Mouse (Mus musculus) limb, embryonic 14.5 days (tissue): ENCODE measurements around the gene Gm10447. TPM values are rescaled to one million over a fixed set of nuclear protein-coding genes. Genes with fewer than 3 reads are reported as not detected.

Experiments used
- ATAC-seq: fragments of 200-750 bp; cut with Nextera tagmentation; 2 replicates; pipeline ENCODE4 v1.8.0; 2017; ENCODE audit warnings: low read depth, moderate number of reproducible peaks, moderate TSS enrichment; ENCODE audit not compliant: low FRiP score
- DNase-seq: peaks from one replicate; pipeline ENCODE4 v3.0.0-alpha.2; 2015; ENCODE audit warnings: low spot score
- H3K27ac ChIP-seq: fragments of 300-500 bp; sonication (generic); replicated peaks from 2 replicates; pipeline ENCODE4 v1.5.1; 2014; ENCODE audit warnings: low read depth, mild to moderate bottlenecking, low read length, moderate library complexity, mixed read lengths
- H3K27me3 ChIP-seq: fragments of 300-500 bp; sonication (generic); 2 replicates; pipeline ENCODE4 v1.6.1; 2014; ENCODE audit warnings: low read length, mixed read lengths; ENCODE audit not compliant: control insufficient read depth, insufficient read depth
- H3K36me3 ChIP-seq: fragments of 300-500 bp; sonication (generic); 2 replicates; pipeline ENCODE4 v1.6.1; 2014; ENCODE audit warnings: mild to moderate bottlenecking, low read length, moderate library complexity, mixed read lengths; ENCODE audit not compliant: control insufficient read depth, insufficient read depth
- H3K4me1 ChIP-seq: fragments of 300-500 bp; sonication (generic); 2 replicates; pipeline ENCODE4 v1.6.1; 2014; ENCODE audit warnings: antibody characterized with exemption, low read length, mixed read lengths; ENCODE audit not compliant: control insufficient read depth, insufficient read depth
- H3K4me2 ChIP-seq: fragments of 300-500 bp; sonication (generic); replicated peaks from 2 replicates; pipeline ENCODE4 v1.6.1; 2014; ENCODE audit warnings: low read depth, mild to moderate bottlenecking, low read length, moderate library complexity; ENCODE audit not compliant: severe bottlenecking
- H3K4me3 ChIP-seq: fragments of 300-500 bp; sonication (generic); replicated peaks from 2 replicates; pipeline ENCODE4 v1.5.1; 2014; ENCODE audit warnings: low read length
- H3K9ac ChIP-seq: fragments of 300-500 bp; sonication (generic); 2 replicates; pipeline ENCODE4 v1.6.1; 2014; ENCODE audit warnings: mild to moderate bottlenecking, low read depth, low read length, moderate library complexity; ENCODE audit not compliant: severe bottlenecking
- H3K9me3 ChIP-seq: fragments of 300-500 bp; sonication (generic); 2 replicates; pipeline ENCODE4 v1.6.1; 2016; ENCODE audit warnings: low read length; ENCODE audit not compliant: control insufficient read depth
- POLR2A ChIP-seq: fragments of 200-500 bp; IDR thresholded peaks from 2 replicates; pipeline ENCODE4 v1.8.0; 2012; ENCODE audit warnings: inconsistent platforms, mild to moderate bottlenecking, moderate library complexity, borderline replicate concordance; ENCODE audit not compliant: insufficient read depth, insufficient read length; ENCODE audit errors: extremely low read depth
- WGBS: fragments of 180-500 bp; shearing (Covaris S2); extraction: QIAGEN DNeasy Blood & Tissue Kit; methylation state at CpG from one replicate; pipeline ENCODE4 v1.1.7; 2014; 5-methylcytosine and 5-hydroxymethylcytosine counted together
- polyA plus RNA-seq, 2 experiments: library from polyadenylated mRNA; depleted of rRNA in 1 of 2; stranded (reverse) in 1 of 2; unstranded in 1 of 2; fragments of >200 nt; fragmentation: Nextera tagmentation in 1 of 2; extraction: Ambion mirVana in 1 of 2; gene quantifications; 2 replicates each; pipeline versions ENCODE4 v1.2.1 to v1.2.3; 2012 to 2014

The Gm10447 gene
- polyA plus RNA-seq, 2 experiments = 0.41 TPM; not detected in 1

DNA sequence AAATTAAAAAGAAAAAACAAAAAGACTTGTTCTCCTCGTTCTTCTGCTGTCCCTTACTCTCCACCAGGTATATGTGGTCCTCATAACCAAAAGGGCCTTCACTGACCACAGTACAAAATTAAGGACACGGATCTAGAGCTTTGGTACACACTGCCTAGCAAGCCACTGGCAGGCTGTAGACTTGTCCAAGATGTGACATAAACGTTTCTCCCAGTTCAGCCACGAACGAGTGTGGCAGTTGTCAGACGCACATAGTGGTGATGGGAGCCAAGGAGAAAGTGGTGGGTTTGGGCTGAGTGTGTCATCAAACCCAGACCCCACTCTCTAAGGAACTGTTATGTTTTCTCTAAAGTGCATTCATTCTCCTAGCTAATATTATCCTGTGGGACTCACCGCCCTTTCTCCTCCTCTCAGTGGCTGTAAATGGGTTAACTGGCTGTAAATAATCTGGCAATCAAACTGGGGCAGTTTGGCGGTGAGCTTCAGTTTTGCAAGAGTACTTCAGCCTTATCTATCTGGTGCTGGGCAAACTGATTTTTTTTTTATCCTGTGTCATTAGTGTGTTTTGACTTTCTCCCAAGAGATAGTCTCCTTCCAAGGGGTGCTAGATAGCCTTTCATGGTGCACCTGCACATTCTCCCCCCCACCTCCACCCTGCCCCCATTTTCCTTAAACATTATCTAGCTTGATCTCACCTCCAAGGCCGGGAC, 25.4 kb downstream of the Gm10447 start:
- TF ChIP-seq POLR2A = no peak
- Histone ChIP-seq H3K27me3 (no peaks in the 10 kb centered on the region), H3K4me3 (peak overlapping the region; percentile 82), H3K36me3 (peaks cover 16% of the 10 kb centered on the region), H3K4me1 (peaks cover 9% of the 10 kb centered on the region), H3K9ac (peak overlapping the region; percentile 81), H3K9me3 (no peaks in the 10 kb centered on the region), H3K4me2 (peak overlapping the region; percentile 58), H3K27ac (peak overlapping the region; percentile 67)
- ATAC-seq (peak; percentile 6), DNase-seq (no peak)
- 17% methylated on average over 9 of the region's 9 CpGs for WGBS

DNA sequence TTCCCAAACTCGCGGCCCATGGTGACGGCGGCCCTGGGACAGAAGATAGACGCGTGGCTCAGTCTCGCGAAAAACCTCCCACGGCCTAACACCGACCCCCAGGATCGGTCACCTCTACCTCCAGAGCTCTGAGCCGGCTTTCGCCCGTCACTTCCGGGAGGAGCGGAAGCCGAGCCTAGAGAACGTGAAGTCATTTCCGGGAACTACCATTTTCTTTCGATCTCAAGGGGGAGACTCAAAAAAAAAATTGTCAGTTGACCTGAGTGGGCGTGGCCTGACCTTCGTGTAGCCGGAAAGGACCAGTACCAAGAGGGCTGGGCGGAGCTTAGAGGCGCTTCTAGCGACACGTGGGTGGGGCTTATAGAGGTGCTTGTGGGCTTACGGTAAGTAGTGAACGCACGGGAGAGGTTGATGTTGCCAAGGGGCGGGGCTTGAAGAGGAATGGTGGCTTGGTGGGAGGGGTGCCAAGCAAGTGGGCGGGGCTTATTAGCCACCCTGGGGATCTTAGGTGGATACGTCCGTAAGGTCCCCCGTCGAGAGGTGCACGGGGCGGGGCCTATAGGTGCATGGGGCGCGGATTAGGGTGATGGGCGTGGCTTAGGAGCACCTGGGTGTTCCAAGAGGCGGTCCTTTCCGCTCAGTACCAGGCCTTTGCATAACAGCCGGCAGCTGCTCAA, 26.1 kb downstream of the Gm10447 start, which contains the start of the genes Uqcrq and Gdf9:
Gene Uqcrq, minus strand, starts transcription at position 162 of the 677 bp plus-strand sequence.
Gene Gdf9, plus strand, starts transcription at position 354 of the 677 bp plus-strand sequence.
- peak; percentile 96 for ATAC-seq
- peak within 1 kb of the TSS; percentile 82 for H3K4me3 ChIP-seq
- H3K4me1 ChIP-seq = peaks cover 9% of the 10 kb centered on the region
- peak within 1 kb of the TSS; percentile 81 for H3K9ac ChIP-seq
- H3K4me2 ChIP-seq = peak within 1 kb of the TSS; percentile 76
- peaks cover 16% of the 10 kb centered on the region for H3K36me3 ChIP-seq
- H3K27me3 ChIP-seq = no peaks in the 10 kb centered on the region
- TF ChIP-seq POLR2A = peak; percentile 89; the same call in 1 of the 2 replicates
- peak within 1 kb of the TSS; percentile 67 for H3K27ac ChIP-seq
- DNase-seq = peak; percentile 100
- H3K9me3 ChIP-seq = no peaks in the 10 kb centered on the region
- under 1% methylated on average over 44 of the region's 44 CpGs for WGBS

DNA sequence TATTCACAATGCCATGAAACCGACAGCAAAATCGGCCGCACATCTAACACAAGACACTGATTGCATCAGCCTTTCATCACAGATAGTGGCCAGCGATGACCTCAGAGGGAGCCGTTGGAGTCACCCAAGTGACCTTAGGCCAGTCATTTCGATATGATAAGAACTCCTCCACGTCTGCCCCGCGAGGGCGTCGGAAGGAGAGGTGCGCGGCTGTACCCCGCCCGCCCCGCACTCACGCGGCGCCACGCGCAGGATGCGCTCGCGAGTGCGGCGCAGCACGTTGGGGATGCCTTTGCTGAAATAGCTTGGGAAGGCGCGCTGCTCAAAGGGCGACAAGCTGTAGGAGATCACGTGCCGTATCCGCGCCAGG, 26.6 kb downstream of the Gm10447 start:
- peaks cover 16% of the 10 kb centered on the region for H3K36me3 ChIP-seq
- peaks cover 9% of the 10 kb centered on the region for H3K4me1 ChIP-seq
- under 1% methylated on average over 34 of the region's 34 CpGs for WGBS
- no peak for TF ChIP-seq POLR2A
- DNase-seq (no peak), ATAC-seq (peak; percentile 32)
- peak overlapping the region; percentile 67 for H3K27ac ChIP-seq
- H3K9me3 ChIP-seq = no peaks in the 10 kb centered on the region
- peak overlapping the region; percentile 81 for H3K9ac ChIP-seq
- peak overlapping the region; percentile 76 for H3K4me2 ChIP-seq
- H3K27me3 ChIP-seq = no peaks in the 10 kb centered on the region
- peak overlapping the region; percentile 82 for H3K4me3 ChIP-seq

DNA sequence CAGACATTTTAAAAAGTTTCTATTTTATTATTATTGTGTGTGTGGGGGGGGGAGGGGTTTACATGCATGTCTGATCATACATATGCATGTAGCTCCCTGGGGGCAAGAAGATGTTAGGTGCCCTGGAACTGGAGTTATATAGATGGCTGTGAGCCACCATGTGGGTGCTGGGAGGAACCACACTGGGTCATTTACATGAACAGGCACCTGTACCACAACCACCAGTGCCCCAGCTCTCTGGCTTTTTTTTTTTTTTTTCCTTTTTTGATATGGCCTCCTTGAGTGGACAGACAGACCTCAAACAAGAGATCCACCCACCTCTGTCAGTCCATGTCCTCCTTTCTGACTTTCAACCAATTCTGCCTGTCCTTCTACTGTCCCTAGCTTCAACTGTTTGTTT, 27.7 kb downstream of the Gm10447 start:
- DNase-seq (no peak), ATAC-seq (no peak)
- H3K9me3 ChIP-seq = no peaks in the 10 kb centered on the region
- H3K4me2 ChIP-seq = peak overlapping the region; percentile 76; the same call in 1 of the 2 replicates
- H3K27me3 ChIP-seq = no peaks in the 10 kb centered on the region
- H3K4me1 ChIP-seq = peaks cover 9% of the 10 kb centered on the region
- H3K36me3 ChIP-seq = peaks cover 16% of the 10 kb centered on the region
- no peak overlapping the region for H3K9ac ChIP-seq
- no peak for TF ChIP-seq POLR2A
- H3K4me3 ChIP-seq = no peak overlapping the region; the same call in 1 of the 2 replicates
- H3K27ac ChIP-seq = no peak overlapping the region

DNA sequence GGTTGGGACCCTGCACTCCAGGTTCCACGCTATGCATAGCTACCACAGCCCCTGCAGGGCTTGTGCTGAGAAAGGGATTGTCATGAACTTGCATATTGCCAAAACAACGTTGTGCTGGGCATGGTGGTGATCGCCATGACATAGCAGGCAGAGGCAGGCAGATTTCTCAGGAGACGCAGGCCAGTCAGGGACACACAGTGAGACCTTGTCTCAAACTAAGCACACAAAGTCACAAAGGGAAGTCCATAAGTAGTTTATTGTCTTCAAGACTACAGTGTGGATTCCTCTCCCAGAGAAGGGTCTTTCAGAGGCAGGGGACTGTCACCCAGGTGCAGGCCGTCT, 28.2 kb downstream of the Gm10447 start:
- Histone ChIP-seq H3K27me3 (no peaks in the 10 kb centered on the region), H3K4me1 (peaks cover 9% of the 10 kb centered on the region)

More for the DNA sequence above, 28.2 kb downstream of the Gm10447 start:
- Histone ChIP-seq H3K4me3 (no peak overlapping the region), H3K36me3 (peaks cover 16% of the 10 kb centered on the region), H3K27ac (no peak overlapping the region), H3K4me2 (no peak overlapping the region), H3K9me3 (no peaks in the 10 kb centered on the region), H3K9ac (no peak overlapping the region)
- no peak for TF ChIP-seq POLR2A
- ATAC-seq (no peak), DNase-seq (no peak)
- 98% methylated on average over 5 of the region's 5 CpGs for WGBS
